Mouse (Mus musculus) cerebellum, postnatal 4 days (tissue): Measurements from ENCODE around the gene Etv1.

Experiments
- DNase-seq, 2 experiments: peaks; one replicate each; pipeline ENCODE4 v3.0.0; 2022; ENCODE audit warnings: low spot score in 2 of 2, mixed read lengths in 1 of 2

Etv1 gene

GRCm38 (mm10) chr12:38779186-38779777, at the start of gene Etv1:
Etv1 (plus strand) TSS chr12:38779380.
- DNase-seq: peak in 1 of 2 experiments; percentile 23

- DNase-seq: no peak
Observed at GRCm38 (mm10) chr12:38729661-38730060, 49.5 kb upstream of the Etv1 start.

- DNase-seq: no peak
Observed at GRCm38 (mm10) chr12:38730791-38731190, 48.4 kb upstream of the Etv1 start.

- no peak for DNase-seq
Observed at GRCm38 (mm10) chr12:38759322-38759721, 19.9 kb upstream of the Etv1 start.

- no peak for DNase-seq
Observed at GRCm38 (mm10) chr12:38777316-38777715, 1.9 kb upstream of the Etv1 start.

GRCm38 (mm10) chr12:38777957-38778298, 1.3 kb upstream of the Etv1 start:
- no peak for DNase-seq

GRCm38 (mm10) chr12:38778299-38779075, 693 bp upstream of the Etv1 start:
- peak; percentile 50 to 81 for DNase-seq

GRCm38 (mm10) chr12:38780006-38780954, 1.1 kb downstream of the Etv1 start:
- peak; percentile 23 to 60 for DNase-seq

GRCm38 (mm10) chr12:38780955-38781304, 1.8 kb downstream of the Etv1 start:
- peak in 1 of 2 experiments; percentile 19 for DNase-seq

GRCm38 (mm10) chr12:38781686-38782085, 2.5 kb downstream of the Etv1 start:
- no peak for DNase-seq

- no peak for DNase-seq
Observed at GRCm38 (mm10) chr12:38783291-38783690, 4.1 kb downstream of the Etv1 start.

- no peak for DNase-seq
Observed at GRCm38 (mm10) chr12:38784221-38784620, 5.0 kb downstream of the Etv1 start.

- DNase-seq: no peak
Observed at GRCm38 (mm10) chr12:38786571-38786970, 7.4 kb downstream of the Etv1 start.

GRCm38 (mm10) chr12:38787704-38788103, 8.5 kb downstream of the Etv1 start:
- DNase-seq: no peak

- DNase-seq: no peak
Observed at GRCm38 (mm10) chr12:38788621-38789020, 9.4 kb downstream of the Etv1 start.

GRCm38 (mm10) chr12:38789789-38790355, 10.7 kb downstream of the Etv1 start:
- no peak for DNase-seq

GRCm38 (mm10) chr12:38793076-38793475, 13.9 kb downstream of the Etv1 start:
- DNase-seq: no peak

- DNase-seq: no peak
Observed at GRCm38 (mm10) chr12:38793697-38794096, 14.5 kb downstream of the Etv1 start.

- no peak for DNase-seq
Observed at GRCm38 (mm10) chr12:38807031-38807430, 27.9 kb downstream of the Etv1 start.

GRCm38 (mm10) chr12:38812392-38812791, 33.2 kb downstream of the Etv1 start:
- no peak for DNase-seq

- DNase-seq: no peak
Observed at GRCm38 (mm10) chr12:38814010-38814786, 35.0 kb downstream of the Etv1 start.
